In genomic region chr2:158852579-158852978, GRCm38 (mm10) we compare ENCODE assay signal across 9 mouse cellular contexts. TPM values are rescaled to one million over a fixed set of nuclear protein-coding genes. Genes with fewer than 3 reads are reported as not detected.
A peak's percentile ranks its signal among the peaks of the same experiment; 100 is the strongest.
DNase-seq lines count a peak whose midpoint lies in the region; ATAC-seq and TF ChIP-seq lines count a peak whose summit lies in the region.
"Had no signal": no experiment of that assay in that cellular context is flagged by ENCODE, and none has a peak within 500 bp of the region (broad histone marks: within the 10 kb centered on the region; RNA-seq: fewer than 3 reads in every experiment).

No protein-coding gene starts in this region.

- no peak overlapping the region for H3K9ac ChIP-seq in ES-E14 (ENCODE audit: insufficient read depth, low read depth, low read length, poor library complexity, severe bottlenecking)
- no peak overlapping the region for H3K9ac ChIP-seq in lung, embryonic 14.5 days
- H3K9ac ChIP-seq: liver, embryonic 13.5 days had no signal

- 0 out of 4 replicates have a peak, but pooled peaks cover 2 to 4% of the 10 kb centered on the region in 2 experiments for H3K4me1 ChIP-seq in ES-E14 (ENCODE audit: control insufficient read depth in 2 of 2, insufficient read depth in 2 of 2, low read length in 2 of 2, poor library complexity in 1 of 2)
- H3K4me1 ChIP-seq in lung, embryonic 14.5 days (ENCODE audit: insufficient read depth) = no peaks in the 10 kb centered on the region

- no peak overlapping the region for H3K27ac ChIP-seq in ES-E14 (ENCODE audit: insufficient read depth, low read depth, low read length, poor library complexity, severe bottlenecking)
- H3K27ac ChIP-seq in lung, embryonic 14.5 days (ENCODE audit: low read depth) = no peak overlapping the region
- H3K27ac ChIP-seq: liver, embryonic 13.5 days had no signal

- ATAC-seq in CD4-positive, CD25-positive, alpha-beta regulatory T cell, adult 4 months = no peak
- no peak for ATAC-seq in lung, embryonic 14.5 days (ENCODE audit: insufficient read depth)

- 36% methylated on average over 2 of the region's 2 CpGs for WGBS in lung, embryonic 14.5 days

- TF ChIP-seq CTCF in lung, embryonic 14.5 days (IDR thresholded peaks at IDR 0.05; ENCODE audit: low read depth) = peak; percentile 62

- in situ Hi-C loops in ES-E14 (cut with MboI; ENCODE audit: low sequenced_read_pairs in 2 of 2, unreplicated experiment in 2 of 2) = no loop called here

- H3K4me3 ChIP-seq in ES-E14 (ENCODE audit: insufficient read depth in 1 of 2, low read depth in 1 of 2, low read length in 2 of 2, poor library complexity in 1 of 2, severe bottlenecking in 1 of 2) = no peak overlapping the region
- no peak overlapping the region for H3K4me3 ChIP-seq in lung, embryonic 14.5 days (ENCODE audit: low read depth, low read length)
- H3K4me3 ChIP-seq: liver, embryonic 13.5 days had no signal

- peak; percentile 55 for DNase-seq in CD4-positive, CD25-positive, alpha-beta regulatory T cell, adult 2 months (ENCODE audit: low read depth, low spot score)
- DNase-seq in kidney, adult 8-10 months = peak; percentile 12 to 23
- no peak for DNase-seq in kidney, adult 11 months
- DNase-seq in ES-E14 (ENCODE audit: low read depth, low spot score) = peak; percentile 31
- peak; percentile 17 for DNase-seq in embryo, embryonic 11.5 days (ENCODE audit: low read depth, low spot score)
- DNase-seq in lung, embryonic 14.5 days = peak; percentile 79
- DNase-seq in splenic B cell, adult 2 months (ENCODE audit: low read depth, low spot score) = peak; percentile 58
- DNase-seq: liver, embryonic 13.5 days had no signal

- no peaks in the 10 kb centered on the region for H3K27me3 ChIP-seq in lung, embryonic 14.5 days (ENCODE audit: insufficient read depth, low read length)
- no peaks in the 10 kb centered on the region for H3K27me3 ChIP-seq in splenic B cell, adult 2 months (ENCODE audit: control insufficient read depth, insufficient read depth, low read length, poor library complexity, severe bottlenecking)
- H3K27me3 ChIP-seq: liver, embryonic 13.5 days had no signal

- no peak overlapping the region for H3K4me2 ChIP-seq in lung, embryonic 14.5 days
- H3K4me2 ChIP-seq: liver, embryonic 13.5 days had no signal

- no peaks in the 10 kb centered on the region for H3K9me3 ChIP-seq in ES-E14 (ENCODE audit: control insufficient read depth, insufficient read depth, low read depth, low read length)
- H3K9me3 ChIP-seq in lung, embryonic 14.5 days (ENCODE audit: low read depth, low read length) = no peaks in the 10 kb centered on the region
- H3K9me3 ChIP-seq: liver, embryonic 13.5 days had no signal

- H3K36me3 ChIP-seq in ES-E14 (ENCODE audit: control insufficient read depth, insufficient read depth, low read length, poor library complexity, severe bottlenecking) = peaks cover 33% of the 10 kb centered on the region
- peaks cover 38% of the 10 kb centered on the region for H3K36me3 ChIP-seq in lung, embryonic 14.5 days (ENCODE audit: insufficient read depth)
- peaks cover 5% of the 10 kb centered on the region for H3K36me3 ChIP-seq in splenic B cell, adult 2 months (ENCODE audit: control insufficient read depth, insufficient read depth, low read length, poor library complexity, severe bottlenecking)

TF ChIP-seq in ES-E14, 5 proteins besides CTCF, POLR2A, EP300 and RAD21:
- TF ChIP-seq ZC3H11A (IDR thresholded peaks at IDR 0.05; ENCODE audit: borderline replicate concordance, low read depth, low read length) (no peak), HCFC1 (IDR thresholded peaks at IDR 0.05; ENCODE audit: borderline replicate concordance, insufficient read depth, low read length) (no peak), CHD2 (IDR thresholded peaks at IDR 0.05; ENCODE audit: low read depth, low read length) (no peak), ZNF384 (IDR thresholded peaks at IDR 0.05; ENCODE audit: low read depth, low read length) (no peak), MAFK (IDR thresholded peaks at IDR 0.05; ENCODE audit: insufficient read depth, low read depth, low read length) (no peak)

RNA-seq across cellular contexts. Expression of gene Dhx35, which starts 58.0 kb away (rescaled TPM):
- polyA plus RNA-seq in CD4-positive, CD25-positive, alpha-beta regulatory T cell, adult 4 months (2017; shearing (Covaris generic)) = 10 to 100 TPM; 12.7 to 25.7 TPM
- 25.5 and 42.0 TPM in 2 replicates for total RNA-seq in ES-E14 (2012; rRNA removed)
- polyA plus RNA-seq in lung, embryonic 14.5 days (2014; fragmentation: Nextera tagmentation; extraction: Ambion mirVana) = 17.0 and 17.1 TPM in 2 replicates
